Mouse (Mus musculus) layer of hippocampus, adult 2 months (tissue): ENCODE results near the gene Ccdc3. TPM values are rescaled to one million over a fixed set of nuclear protein-coding genes. Genes with fewer than 3 reads are reported as not detected.
"Not testable (repeated sequence)": the region's sequence is repeated elsewhere in the genome, so short reads cannot be mapped to it uniquely, and the experiment has no call there.

Source experiments
- DNase-seq, 2 experiments: peaks; one replicate each; pipeline ENCODE4 v3.0.0; 2022; ENCODE audit warnings: low spot score in 2 of 2
- H3K27ac ChIP-seq: fragments of 200-600 bp; 2 replicates; pipeline ENCODE4 v1.8.1; 2022
- H3K4me3 ChIP-seq: fragments of 200-600 bp; 2 replicates; pipeline ENCODE4 v1.8.1; 2022; ENCODE audit warnings: mild to moderate bottlenecking
- CTCF ChIP-seq: fragments of 200-600 bp; conservative IDR thresholded peaks from 2 replicates; pipeline ENCODE4 v1.8.1; 2022; ENCODE audit warnings: antibody characterized with exemption, mild to moderate bottlenecking, moderate library complexity
- total RNA-seq, 2 experiments: library from RNA; stranded (reverse); gene quantifications; 2 replicates each; pipeline ENCODE4 v1.2.3; 2021

Ccdc3 gene
- total RNA-seq, 2 experiments from 2014 or later = 10.0 to 12.6 TPM

- no peak for DNase-seq
- Histone ChIP-seq H3K27ac (no peak overlapping the region), H3K4me3 (no peak overlapping the region)
- no peak for TF ChIP-seq CTCF
Measured at GRCm38 (mm10) chr2:5200817-5201364, 63.3 kb downstream of the Ccdc3 start.

GRCm38 (mm10) chr2:5203146-5203545, 65.6 kb downstream of the Ccdc3 start:
- TF ChIP-seq CTCF = no peak
- Histone ChIP-seq H3K27ac (no peak overlapping the region), H3K4me3 (no peak overlapping the region)
- no peak for DNase-seq

- Histone ChIP-seq H3K27ac (no peak overlapping the region), H3K4me3 (no peak overlapping the region)
- DNase-seq = no peak
- no peak for TF ChIP-seq CTCF
Measured at GRCm38 (mm10) chr2:5204941-5205340, 67.4 kb downstream of the Ccdc3 start.

DNA sequence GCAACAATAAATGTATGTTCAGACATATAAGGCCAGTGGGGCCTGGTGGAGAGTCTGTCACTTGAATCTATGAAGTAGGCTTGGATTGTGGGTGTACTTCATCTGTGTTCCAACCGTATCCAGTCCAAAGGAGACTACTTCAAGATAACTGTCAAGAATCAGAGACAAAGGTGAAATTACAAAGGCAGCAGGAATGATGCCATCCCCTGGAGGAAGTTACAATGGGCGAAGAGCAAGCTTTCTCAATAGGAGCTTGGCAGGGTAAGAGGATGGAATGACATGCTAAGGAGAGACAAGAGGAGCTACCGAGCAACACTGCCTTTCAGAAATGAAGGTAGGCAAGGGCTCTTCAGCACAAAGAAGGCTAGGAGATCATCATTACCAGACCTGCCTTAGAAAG, 69.1 kb downstream of the Ccdc3 start:
- Histone ChIP-seq H3K27ac (no peak overlapping the region), H3K4me3 (no peak overlapping the region)
- no peak for TF ChIP-seq CTCF
- no peak for DNase-seq

- DNase-seq = no peak
- Histone ChIP-seq H3K27ac (no peak overlapping the region), H3K4me3 (no peak overlapping the region)
- no peak for TF ChIP-seq CTCF
Measured at GRCm38 (mm10) chr2:5214581-5214980, 77.0 kb downstream of the Ccdc3 start.

DNA sequence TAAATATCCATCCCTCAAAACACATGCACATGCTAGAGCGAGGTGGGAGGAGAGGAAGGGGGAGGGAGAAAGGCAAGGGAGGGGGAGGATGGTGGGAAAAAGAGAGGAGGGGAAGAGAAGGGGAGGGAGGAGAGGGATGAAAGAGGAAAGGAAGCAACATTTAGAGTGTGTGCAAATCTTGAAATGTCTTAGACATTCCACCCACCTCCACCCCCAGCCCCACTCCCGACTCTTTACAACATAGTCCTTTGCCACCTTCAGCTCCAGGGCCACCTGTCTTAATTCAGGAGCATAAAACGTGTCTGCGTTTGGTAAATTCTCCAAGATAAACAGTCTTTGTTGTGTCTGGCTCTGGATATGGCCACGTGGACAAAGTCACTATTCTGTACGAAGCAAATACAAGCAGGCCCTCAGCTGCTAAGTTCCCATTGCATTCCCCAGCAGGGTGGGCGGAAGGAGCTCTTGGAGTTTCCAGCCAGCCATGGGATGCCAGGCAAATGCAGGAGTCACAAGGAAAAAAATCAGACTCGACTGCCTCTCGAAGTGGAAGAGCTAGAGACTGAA, 77.8 kb downstream of the Ccdc3 start:
- no peak overlapping the region for H3K27ac ChIP-seq
- TF ChIP-seq CTCF = no peak
- DNase-seq = no peak
- no peak overlapping the region for H3K4me3 ChIP-seq

DNA sequence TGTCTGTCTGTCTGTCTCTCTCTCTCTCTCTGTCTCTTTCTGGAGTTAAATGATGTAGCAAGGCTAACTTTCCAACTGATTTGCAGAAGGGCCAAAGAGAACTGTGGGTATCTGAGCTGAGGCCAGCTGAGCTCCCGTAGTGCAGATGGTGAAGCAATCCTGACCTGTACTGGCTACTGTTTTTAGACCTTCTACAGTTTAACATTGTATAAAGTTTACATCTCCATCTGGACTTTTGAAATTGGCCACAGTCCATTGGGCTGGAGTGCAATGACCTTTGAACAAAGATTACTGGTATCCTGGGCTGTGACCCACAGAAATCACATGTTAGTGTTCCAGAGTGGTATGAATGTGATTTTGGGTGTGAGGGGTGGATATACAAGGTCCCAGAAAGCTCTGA, 81.6 kb downstream of the Ccdc3 start:
- Histone ChIP-seq H3K27ac (no peak overlapping the region), H3K4me3 (no peak overlapping the region)
- no peak for DNase-seq
- no peak for TF ChIP-seq CTCF

GRCm38 (mm10) chr2:5219847-5220375, 82.3 kb downstream of the Ccdc3 start:
- Histone ChIP-seq H3K27ac (no peak overlapping the region), H3K4me3 (no peak overlapping the region)
- TF ChIP-seq CTCF = no peak
- no peak for DNase-seq

- no peak for TF ChIP-seq CTCF
- Histone ChIP-seq H3K27ac (no peak overlapping the region), H3K4me3 (no peak overlapping the region)
- DNase-seq = no peak
Measured at GRCm38 (mm10) chr2:5222571-5222970, 85.0 kb downstream of the Ccdc3 start.

- DNase-seq = peak in 1 of 2 experiments; percentile 9
- no peak for TF ChIP-seq CTCF
- H3K27ac ChIP-seq = peak overlapping the region; percentile 57
- H3K4me3 ChIP-seq = no peak overlapping the region
Measured at GRCm38 (mm10) chr2:5236846-5237482, 99.4 kb downstream of the Ccdc3 start.

- TF ChIP-seq CTCF = no peak
- Histone ChIP-seq H3K4me3 (no peak overlapping the region), H3K27ac (0 out of 2 replicates have a peak overlapping the region, but pooled peaks have one; percentile 57)
- DNase-seq = no peak
Measured at GRCm38 (mm10) chr2:5237870-5238269, 100.3 kb downstream of the Ccdc3 start.

GRCm38 (mm10) chr2:5239492-5239891, 101.9 kb downstream of the Ccdc3 start:
- TF ChIP-seq CTCF = no peak
- Histone ChIP-seq H3K4me3 (no peak overlapping the region), H3K27ac (no peak overlapping the region)
- no peak for DNase-seq

DNA sequence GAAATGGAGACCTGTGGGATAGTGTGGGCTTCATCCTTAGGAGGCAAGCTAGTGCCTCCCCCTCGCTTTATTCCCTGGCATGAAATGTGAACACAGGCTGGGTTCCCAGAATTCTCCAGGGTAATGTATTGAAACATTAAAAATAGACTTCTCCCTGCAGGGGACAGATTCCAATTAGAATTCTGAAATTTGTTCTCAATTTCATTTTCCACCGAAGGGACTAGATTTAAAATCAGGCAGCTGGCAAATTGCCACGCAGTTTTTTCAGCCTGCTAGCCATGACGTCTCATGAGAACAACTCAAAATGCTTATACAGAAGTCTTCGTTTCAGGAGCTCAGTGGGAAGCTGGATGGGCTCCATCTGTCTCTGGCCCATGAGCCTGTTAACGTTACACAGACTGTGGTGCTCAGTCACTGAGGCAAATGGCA, 103.9 kb downstream of the Ccdc3 start:
- DNase-seq = peak; percentile 71 to 79
- no peak overlapping the region for H3K4me3 ChIP-seq
- peak overlapping the region; percentile 75 for H3K27ac ChIP-seq
- TF ChIP-seq CTCF = peak; percentile 24; the same call in 1 of the 2 replicates

DNA sequence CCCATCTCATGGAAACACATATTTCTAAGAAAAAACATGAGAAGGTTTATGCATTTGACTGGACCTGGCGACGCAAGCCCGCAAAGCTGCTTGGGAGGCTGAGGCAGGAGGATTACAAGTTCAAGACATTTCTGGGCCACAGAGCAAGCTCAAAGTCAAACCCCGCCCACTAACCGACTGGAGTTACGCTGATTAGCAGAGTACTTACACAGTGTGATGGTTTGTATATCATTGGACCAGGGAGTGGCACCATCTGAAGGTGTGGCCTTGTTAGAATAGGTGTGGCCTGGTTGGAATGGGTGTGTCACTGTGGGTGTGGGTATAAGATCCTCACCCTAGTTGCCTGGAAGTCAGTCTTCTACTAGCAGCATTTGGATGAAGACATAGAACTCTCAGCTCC, 111.6 kb downstream of the Ccdc3 start:
- not testable (repeated sequence) for DNase-seq, H3K27ac ChIP-seq, H3K4me3 ChIP-seq
